Mouse (Mus musculus): ENCODE measurements around the gene Gpx3. TPM values are rescaled to one million over a fixed set of nuclear protein-coding genes. Genes with fewer than 3 reads are reported as not detected.

Gpx3 gene
- polyA plus RNA-seq, 1 experiment from 2014 or later = 31.0 TPM

GRCm38 (mm10) chr11:54917461-54917860 is 15.2 kb downstream of the Gpx3 start:
- WGBS = 96% methylated on average over 7 of the region's 7 CpGs

GRCm38 (mm10) chr11:54918273-54918672 is 16.0 kb downstream of the Gpx3 start:
- Histone ChIP-seq H3K4me3 (replicated peaks) (no peak overlapping the region), H3K4me2 (no peak overlapping the region), H3K9me3 (no peaks in the 10 kb centered on the region), H3K27me3 (no peaks in the 10 kb centered on the region), H3K36me3 (peaks cover 92% of the 10 kb centered on the region), H3K4me1 (replicated peaks) (no peaks in the 10 kb centered on the region), H3K27ac (no peak overlapping the region), H3K9ac (replicated peaks) (no peak overlapping the region)
- no peak for ATAC-seq (ENCODE audit: insufficient number of reproducible peaks, insufficient read depth, low FRiP score, low TSS enrichment, low read depth)
- 84% methylated on average over 4 of the region's 4 CpGs for WGBS

More at GRCm38 (mm10) chr11:54917461-54917860, 15.2 kb downstream of the Gpx3 start:
- Histone ChIP-seq H3K9me3 (no peaks in the 10 kb centered on the region), H3K9ac (replicated peaks) (no peak overlapping the region), H3K4me1 (replicated peaks) (no peaks in the 10 kb centered on the region), H3K4me2 (no peak overlapping the region), H3K36me3 (peaks cover 93% of the 10 kb centered on the region), H3K4me3 (replicated peaks) (no peak overlapping the region), H3K27ac (no peak overlapping the region), H3K27me3 (no peaks in the 10 kb centered on the region)
- ATAC-seq (ENCODE audit: insufficient number of reproducible peaks, insufficient read depth, low FRiP score, low TSS enrichment, low read depth) = no peak

GRCm38 (mm10) chr11:54920127-54920972 is 18.1 kb downstream of the Gpx3 start:
- H3K4me2 ChIP-seq = no peak overlapping the region
- ATAC-seq (ENCODE audit: insufficient number of reproducible peaks, insufficient read depth, low FRiP score, low TSS enrichment, low read depth) = no peak
- WGBS = 79% methylated on average over 11 of the region's 11 CpGs
- H3K27ac ChIP-seq = no peak overlapping the region
- peaks cover 88% of the 10 kb centered on the region for H3K36me3 ChIP-seq
- no peaks in the 10 kb centered on the region for H3K9me3 ChIP-seq
- no peaks in the 10 kb centered on the region for H3K27me3 ChIP-seq
- H3K4me3 ChIP-seq (replicated peaks) = no peak overlapping the region
- H3K9ac ChIP-seq (replicated peaks) = no peak overlapping the region
- H3K4me1 ChIP-seq (replicated peaks) = no peaks in the 10 kb centered on the region

GRCm38 (mm10) chr11:54920973-54921580 is 18.8 kb downstream of the Gpx3 start:
- no peak overlapping the region for H3K4me2 ChIP-seq
- peaks cover 88% of the 10 kb centered on the region for H3K36me3 ChIP-seq
- H3K9me3 ChIP-seq = no peaks in the 10 kb centered on the region
- no peak for ATAC-seq (ENCODE audit: insufficient number of reproducible peaks, insufficient read depth, low FRiP score, low TSS enrichment, low read depth)
- H3K4me1 ChIP-seq (replicated peaks) = no peaks in the 10 kb centered on the region
- no peaks in the 10 kb centered on the region for H3K27me3 ChIP-seq
- 74% methylated on average over 6 of the region's 6 CpGs for WGBS
- no peak overlapping the region for H3K4me3 ChIP-seq (replicated peaks)
- peak overlapping the region; percentile 12; the same call in 1 of the 2 replicates for H3K27ac ChIP-seq
- H3K9ac ChIP-seq (replicated peaks) = no peak overlapping the region

GRCm38 (mm10) chr11:54921798-54922197 is 19.5 kb downstream of the Gpx3 start:
- Histone ChIP-seq H3K27me3 (no peaks in the 10 kb centered on the region), H3K27ac (no peak overlapping the region; the same call in 1 of the 2 replicates), H3K4me2 (no peak overlapping the region), H3K9me3 (no peaks in the 10 kb centered on the region), H3K4me1 (replicated peaks) (no peaks in the 10 kb centered on the region), H3K9ac (replicated peaks) (no peak overlapping the region), H3K36me3 (peaks cover 88% of the 10 kb centered on the region), H3K4me3 (replicated peaks) (no peak overlapping the region)
- no peak for ATAC-seq (ENCODE audit: insufficient number of reproducible peaks, insufficient read depth, low FRiP score, low TSS enrichment, low read depth)
- WGBS = 49% methylated on average over 7 of the region's 7 CpGs

GRCm38 (mm10) chr11:54922488-54922887 is 20.2 kb downstream of the Gpx3 start:
- H3K4me1 ChIP-seq (replicated peaks) = no peaks in the 10 kb centered on the region
- 91% methylated on average over 3 of the region's 3 CpGs for WGBS
- ATAC-seq (ENCODE audit: insufficient number of reproducible peaks, insufficient read depth, low FRiP score, low TSS enrichment, low read depth) = no peak

GRCm38 (mm10) chr11:54924145-54924544 is 21.9 kb downstream of the Gpx3 start:
- no peak for ATAC-seq (ENCODE audit: insufficient number of reproducible peaks, insufficient read depth, low FRiP score, low TSS enrichment, low read depth)
- H3K27me3 ChIP-seq = no peaks in the 10 kb centered on the region
- H3K4me3 ChIP-seq (replicated peaks) = no peak overlapping the region
- no peak overlapping the region for H3K9ac ChIP-seq (replicated peaks)
- WGBS = 90% methylated on average over 14 of the region's 14 CpGs
- no peak overlapping the region for H3K27ac ChIP-seq
- peaks cover 88% of the 10 kb centered on the region for H3K36me3 ChIP-seq
- H3K9me3 ChIP-seq = no peaks in the 10 kb centered on the region
- no peaks in the 10 kb centered on the region for H3K4me1 ChIP-seq (replicated peaks)
- H3K4me2 ChIP-seq = no peak overlapping the region

More at GRCm38 (mm10) chr11:54922488-54922887, 20.2 kb downstream of the Gpx3 start:
- Histone ChIP-seq H3K27me3 (no peaks in the 10 kb centered on the region), H3K4me2 (no peak overlapping the region), H3K27ac (no peak overlapping the region), H3K9me3 (no peaks in the 10 kb centered on the region), H3K4me3 (replicated peaks) (no peak overlapping the region), H3K9ac (replicated peaks) (no peak overlapping the region), H3K36me3 (peaks cover 88% of the 10 kb centered on the region)

- no peak overlapping the region for H3K4me2 ChIP-seq
- ATAC-seq (ENCODE audit: insufficient number of reproducible peaks, insufficient read depth, low FRiP score, low TSS enrichment, low read depth) = no peak
- no peaks in the 10 kb centered on the region for H3K9me3 ChIP-seq
- WGBS = 84% methylated on average over 14 of the region's 14 CpGs
- H3K36me3 ChIP-seq = peaks cover 91% of the 10 kb centered on the region
- H3K4me1 ChIP-seq (replicated peaks) = no peaks in the 10 kb centered on the region
- no peak overlapping the region for H3K27ac ChIP-seq
- no peaks in the 10 kb centered on the region for H3K27me3 ChIP-seq
- H3K4me3 ChIP-seq (replicated peaks) = no peak overlapping the region
- H3K9ac ChIP-seq (replicated peaks) = no peak overlapping the region
Observed at GRCm38 (mm10) chr11:54927346-54928140, 25.3 kb downstream of the Gpx3 start.

- no peak overlapping the region for H3K4me3 ChIP-seq (replicated peaks)
- H3K36me3 ChIP-seq = peaks cover 90% of the 10 kb centered on the region
- no peaks in the 10 kb centered on the region for H3K4me1 ChIP-seq (replicated peaks)
- H3K27me3 ChIP-seq = no peaks in the 10 kb centered on the region
- no peak overlapping the region for H3K27ac ChIP-seq
- H3K9me3 ChIP-seq = no peaks in the 10 kb centered on the region
- no peak for ATAC-seq (ENCODE audit: insufficient number of reproducible peaks, insufficient read depth, low FRiP score, low TSS enrichment, low read depth)
- whole genome bisulfite sequencing = 87% methylated on average over 3 of the region's 3 CpGs
- H3K9ac ChIP-seq (replicated peaks) = no peak overlapping the region
- H3K4me2 ChIP-seq = no peak overlapping the region
Observed at GRCm38 (mm10) chr11:54928219-54928618, 26.0 kb downstream of the Gpx3 start.

GRCm38 (mm10) chr11:54928886-54929285 is 26.6 kb downstream of the Gpx3 start:
- H3K9ac ChIP-seq (replicated peaks) = no peak overlapping the region
- H3K27ac ChIP-seq = no peak overlapping the region
- 82% methylated on average over 7 of the region's 7 CpGs for WGBS
- H3K36me3 ChIP-seq = peaks cover 90% of the 10 kb centered on the region
- no peaks in the 10 kb centered on the region for H3K27me3 ChIP-seq
- no peak for ATAC-seq (ENCODE audit: insufficient number of reproducible peaks, insufficient read depth, low FRiP score, low TSS enrichment, low read depth)
- H3K4me2 ChIP-seq = no peak overlapping the region
- H3K9me3 ChIP-seq = no peaks in the 10 kb centered on the region
- no peaks in the 10 kb centered on the region for H3K4me1 ChIP-seq (replicated peaks)
- H3K4me3 ChIP-seq (replicated peaks) = no peak overlapping the region

GRCm38 (mm10) chr11:54929290-54929689 is 27.0 kb downstream of the Gpx3 start:
- no peak overlapping the region for H3K4me2 ChIP-seq
- WGBS = 91% methylated on average over 6 of the region's 6 CpGs
- ATAC-seq (ENCODE audit: insufficient number of reproducible peaks, insufficient read depth, low FRiP score, low TSS enrichment, low read depth) = no peak

More at GRCm38 (mm10) chr11:54929290-54929689, 27.0 kb downstream of the Gpx3 start:
- no peaks in the 10 kb centered on the region for H3K9me3 ChIP-seq
- no peak overlapping the region for H3K27ac ChIP-seq
- H3K27me3 ChIP-seq = no peaks in the 10 kb centered on the region
- H3K9ac ChIP-seq (replicated peaks) = no peak overlapping the region
- H3K4me3 ChIP-seq (replicated peaks) = no peak overlapping the region
- peaks cover 88% of the 10 kb centered on the region for H3K36me3 ChIP-seq
- H3K4me1 ChIP-seq (replicated peaks) = no peaks in the 10 kb centered on the region

Measured in limb, embryonic 12.5 days (tissue).